Mouse (Mus musculus) cerebellum, adult 8-10 months (tissue): Measurements from ENCODE around the gene Gins2.

ENCODE experiments used
- DNase-seq: peaks from one replicate; pipeline ENCODE4 v3.0.0; 2022

The Gins2 gene

GRCm38 (mm10) chr8:120544155-120544554 lies 44.9 kb downstream of the Gins2 start:
- DNase-seq: no peak

- DNase-seq: no peak
Measured at GRCm38 (mm10) chr8:120543416-120544055, 45.6 kb downstream of the Gins2 start.

- DNase-seq: no peak
Measured at GRCm38 (mm10) chr8:120542995-120543394, 46.1 kb downstream of the Gins2 start.

- DNase-seq: no peak
Measured at GRCm38 (mm10) chr8:120539775-120540625, 49.1 kb downstream of the Gins2 start.

- no peak for DNase-seq
Measured at GRCm38 (mm10) chr8:120539381-120539774, 49.7 kb downstream of the Gins2 start.

GRCm38 (mm10) chr8:120538397-120539240 lies 50.5 kb downstream of the Gins2 start:
- peak; percentile 71 for DNase-seq

- peak; percentile 80 for DNase-seq
Measured at GRCm38 (mm10) chr8:120537818-120538396, 51.2 kb downstream of the Gins2 start.

GRCm38 (mm10) chr8:120537207-120537817 lies 51.8 kb downstream of the Gins2 start:
- peak; percentile 81 for DNase-seq

GRCm38 (mm10) chr8:120536306-120537206 lies 52.5 kb downstream of the Gins2 start:
- peak; percentile 60 for DNase-seq

GRCm38 (mm10) chr8:120535452-120536305 lies 53.4 kb downstream of the Gins2 start:
- peak; percentile 83 for DNase-seq

- DNase-seq: peak; percentile 89
Measured at GRCm38 (mm10) chr8:120534504-120535368, 54.4 kb downstream of the Gins2 start.

GRCm38 (mm10) chr8:120534080-120534479 lies 55.0 kb downstream of the Gins2 start:
- no peak for DNase-seq

GRCm38 (mm10) chr8:120533380-120533779 lies 55.7 kb downstream of the Gins2 start:
- no peak for DNase-seq

- DNase-seq: no peak
Measured at GRCm38 (mm10) chr8:120532517-120533215, 56.4 kb downstream of the Gins2 start.

- no peak for DNase-seq
Measured at GRCm38 (mm10) chr8:120531775-120532516, 57.2 kb downstream of the Gins2 start.

GRCm38 (mm10) chr8:120530954-120531656 lies 58.0 kb downstream of the Gins2 start:
- DNase-seq: no peak

- DNase-seq: no peak
Measured at GRCm38 (mm10) chr8:120529226-120529625, 59.9 kb downstream of the Gins2 start.
